In the genomic region with DNA sequence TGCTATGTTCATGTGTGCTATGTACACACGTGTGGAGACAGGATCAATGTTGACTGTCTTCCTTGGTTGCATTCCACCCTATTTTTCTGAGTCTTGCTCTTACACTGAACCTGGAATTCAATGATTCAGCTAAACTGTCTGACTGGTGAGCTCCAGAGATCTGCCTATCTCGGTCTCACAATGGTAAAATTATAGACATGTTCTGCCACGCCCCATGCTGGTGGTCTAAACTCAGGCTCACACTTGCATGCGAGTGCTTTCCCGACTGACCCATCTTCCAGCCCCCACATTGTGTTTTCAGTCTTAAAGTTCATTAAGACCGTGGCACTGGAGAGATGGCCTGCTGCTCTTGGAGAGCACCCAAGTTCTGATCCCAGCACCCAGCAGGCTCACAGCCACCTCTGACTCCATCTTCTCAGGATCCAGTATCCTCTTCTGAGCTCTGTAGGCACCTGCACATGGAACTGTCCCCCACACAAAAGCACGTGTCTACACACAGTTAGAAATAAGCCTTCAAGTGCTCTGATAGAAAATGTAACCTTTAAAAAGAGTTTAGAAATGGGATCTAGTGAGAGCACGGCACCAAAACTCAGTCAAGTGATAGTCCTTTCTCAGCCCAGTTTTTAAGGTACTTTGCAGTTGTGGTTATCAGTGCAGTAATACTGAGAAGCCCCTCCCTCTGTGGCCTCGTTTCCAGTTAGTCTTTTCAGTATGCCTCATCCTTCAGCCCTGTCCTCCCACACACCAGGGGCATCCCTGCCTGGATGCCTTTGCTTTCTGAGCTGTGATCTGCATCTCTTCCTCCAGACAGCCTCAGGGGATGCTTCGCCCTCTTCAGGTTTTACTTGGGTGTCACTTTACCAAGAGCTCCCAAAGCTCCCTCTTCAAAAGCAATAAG, we compare ENCODE assay signal across 15 mouse cellular contexts. TPM values are rescaled to one million over a fixed set of nuclear protein-coding genes. Genes with fewer than 3 reads are reported as not detected.
A peak's percentile ranks its signal among the peaks of the same experiment; 100 is the strongest.
DNase-seq lines count a peak whose midpoint lies in the region; ATAC-seq lines count a peak whose summit lies in the region.
"Had no signal": no experiment of that assay in that cellular context is flagged by ENCODE, and none has a peak within 500 bp of the region (broad histone marks: within the 10 kb centered on the region; RNA-seq: fewer than 3 reads in every experiment).

No protein-coding gene starts in this region.

- WGBS in liver, embryonic 16.5 days (ENCODE audit: insufficient replicate concordance), result 39% methylated on average over 10 of the region's 10 CpGs
- 80% methylated on average over 10 of the region's 10 CpGs for WGBS in intestine, embryonic 15.5 days

- DNase-seq in cerebellum, adult 8-10 months, result no peak
- peak; percentile 8 to 10 for DNase-seq in kidney, postnatal 4 days
- DNase-seq in kidney, adult 8-10 months, result no peak
- DNase-seq in cerebellum, adult 9-10 months, result peak; percentile 52
- no peak for DNase-seq in left cerebral cortex, adult 9 months (ENCODE audit: low spot score in 2 of 2)
- DNase-seq: layer of hippocampus, postnatal 36 days; lung, postnatal 14 days; thymus, adult 18-20 months had no signal

- no peak overlapping the region for H3K4me2 ChIP-seq in liver, embryonic 16.5 days (ENCODE audit: low read depth, low read length)
- H3K4me2 ChIP-seq in intestine, embryonic 15.5 days (replicated peaks), result no peak overlapping the region
- H3K4me2 ChIP-seq: limb, embryonic 13.5 days; midbrain, embryonic 12.5 days had no signal

- H3K9me3 ChIP-seq in liver, embryonic 16.5 days (replicated peaks; ENCODE audit: control insufficient read depth, low read length), result no peaks in the 10 kb centered on the region
- H3K9me3 ChIP-seq in intestine, embryonic 15.5 days, result no peaks in the 10 kb centered on the region
- H3K9me3 ChIP-seq: G1E; limb, embryonic 13.5 days; midbrain, embryonic 12.5 days had no signal

- H3K4me1 ChIP-seq in liver, embryonic 16.5 days (ENCODE audit: control insufficient read depth, low read depth, low read length), result peaks cover 8% of the 10 kb centered on the region
- H3K4me1 ChIP-seq in intestine, embryonic 15.5 days (replicated peaks), result no peaks in the 10 kb centered on the region
- H3K4me1 ChIP-seq: limb, embryonic 13.5 days; midbrain, embryonic 12.5 days had no signal

- H3K27ac ChIP-seq in liver, embryonic 16.5 days (ENCODE audit: low read length), result no peak overlapping the region
- no peak overlapping the region for H3K27ac ChIP-seq in intestine, embryonic 15.5 days
- H3K27ac ChIP-seq: limb, embryonic 13.5 days; midbrain, embryonic 12.5 days had no signal

- H3K36me3 ChIP-seq in liver, embryonic 16.5 days (ENCODE audit: control insufficient read depth, insufficient read depth), result peaks cover 8% of the 10 kb centered on the region
- H3K36me3 ChIP-seq in intestine, embryonic 15.5 days, result peaks cover 16% of the 10 kb centered on the region

- no peak overlapping the region for H3K4me3 ChIP-seq in liver, embryonic 16.5 days (ENCODE audit: low read depth, low read length)
- no peak overlapping the region for H3K4me3 ChIP-seq in intestine, embryonic 15.5 days (replicated peaks)
- H3K4me3 ChIP-seq: limb, embryonic 13.5 days; midbrain, embryonic 12.5 days had no signal

- H3K27me3 ChIP-seq in liver, embryonic 16.5 days (ENCODE audit: control insufficient read depth, insufficient read depth, low read depth, low read length), result no peaks in the 10 kb centered on the region
- no peaks in the 10 kb centered on the region for H3K27me3 ChIP-seq in intestine, embryonic 15.5 days (replicated peaks)
- H3K27me3 ChIP-seq: limb, embryonic 13.5 days; midbrain, embryonic 12.5 days had no signal

- no peak overlapping the region for H3K9ac ChIP-seq in liver, embryonic 16.5 days (ENCODE audit: low read depth, low read length)
- H3K9ac ChIP-seq in intestine, embryonic 15.5 days, result no peak overlapping the region
- H3K9ac ChIP-seq: limb, embryonic 13.5 days; midbrain, embryonic 12.5 days had no signal

- peak; percentile 32; the same call in 1 of the 2 replicates for ATAC-seq in cerebellum, adult (ENCODE audit: insufficient number of reproducible peaks, low FRiP score, low TSS enrichment)
- peak; percentile 55 for ATAC-seq in liver, embryonic 16.5 days (ENCODE audit: low read depth)
- ATAC-seq in intestine, embryonic 15.5 days, result no peak
- ATAC-seq: intestine, postnatal 0 days had no signal

RNA-seq across cellular contexts. Expression of gene Usf3, which starts 37.4 kb away (rescaled TPM):
- 1.4 and 1.5 TPM in 2 replicates for polyA plus RNA-seq in liver, embryonic 16.5 days (2015; fragmentation: Nextera tagmentation; extraction: Ambion mirVana)
- polyA plus RNA-seq in intestine, embryonic 15.5 days (2015; fragmentation: Nextera tagmentation; extraction: Ambion mirVana), result 2.6 and 3.0 TPM in 2 replicates

Comparison
In these comparisons a context has a peak if more than half of its experiments do, and no peak if none do; other contexts are left out.
1. DNase-seq: peak in kidney, postnatal 4 days (2 of 2) and cerebellum, adult 9-10 months (single experiment); none in cerebellum, adult 8-10 months (single experiment), kidney, adult 8-10 months (0 of 2) and left cerebral cortex, adult 9 months (0 of 2).